Mouse (Mus musculus) lung, embryonic 14.5 days (tissue): Measurements from ENCODE around the gene Gigyf1. TPM values are rescaled to one million over a fixed set of nuclear protein-coding genes. Genes with fewer than 3 reads are reported as not detected.

Source experiments
- ATAC-seq: fragments of 200-750 bp; cut with Nextera tagmentation; 2 replicates; pipeline ENCODE4 v1.8.0; 2017; ENCODE audit warnings: mild to moderate bottlenecking, moderate TSS enrichment, moderate library complexity; ENCODE audit not compliant: insufficient read depth
- DNase-seq: peaks from one replicate; pipeline ENCODE4 v3.0.0-alpha.2; 2015
- H3K27ac ChIP-seq: fragments of 300-500 bp; sonication (generic); 2 replicates; pipeline ENCODE4 v1.5.1; 2014; ENCODE audit warnings: low read depth, mild to moderate bottlenecking, moderate library complexity
- H3K27me3 ChIP-seq: fragments of 300-500 bp; sonication (generic); 2 replicates; pipeline ENCODE4 v1.6.1; 2014; ENCODE audit warnings: low read length, control low read depth; ENCODE audit not compliant: insufficient read depth
- H3K36me3 ChIP-seq: fragments of 300-500 bp; sonication (generic); 2 replicates; pipeline ENCODE4 v1.6.1; 2014; ENCODE audit warnings: control low read depth; ENCODE audit not compliant: insufficient read depth
- H3K4me1 ChIP-seq: fragments of 300-500 bp; sonication (generic); 2 replicates; pipeline ENCODE4 v1.6.1; 2014; ENCODE audit warnings: antibody characterized with exemption, control low read depth; ENCODE audit not compliant: insufficient read depth
- H3K4me2 ChIP-seq: fragments of 300-500 bp; sonication (generic); 2 replicates; pipeline ENCODE4 v1.6.1; 2014; ENCODE audit warnings: mild to moderate bottlenecking
- H3K4me3 ChIP-seq: fragments of 300-500 bp; sonication (generic); 2 replicates; pipeline ENCODE4 v1.5.1; 2014; ENCODE audit warnings: low read depth, low read length
- H3K9ac ChIP-seq: fragments of 300-500 bp; sonication (generic); 2 replicates; pipeline ENCODE4 v1.6.1; 2014
- H3K9me3 ChIP-seq: fragments of 300-500 bp; sonication (generic); 2 replicates; pipeline ENCODE4 v1.6.1; 2016; ENCODE audit warnings: low read depth, low read length, control low read depth
- CTCF ChIP-seq: IDR thresholded peaks from 2 replicates; pipeline ENCODE4 v1.5.1; 2016; ENCODE audit warnings: antibody characterized with exemption, low read depth
- WGBS: fragments of 180-500 bp; shearing (Covaris S2); extraction: QIAGEN DNeasy Blood & Tissue Kit; methylation state at CpG from one replicate; pipeline ENCODE4 v1.1.7; 2014; 5-methylcytosine and 5-hydroxymethylcytosine counted together
- microRNA-seq: library from miRNA; unstranded; fragments of <30 nt; microRNA quantifications from one replicate; pipeline ENCODE4, GENCODE M21; 2016; ENCODE audit warnings: borderline number of aligned reads
- polyA plus RNA-seq: library from polyadenylated mRNA; unstranded; fragments of >200 nt; fragmentation: Nextera tagmentation; extraction: Ambion mirVana; gene quantifications from 2 replicates; pipeline ENCODE4 v1.2.1, GENCODE M21; 2014

Gene Gigyf1
- polyA plus RNA-seq, 1 experiment from 2014 or later: 11.1 TPM

GRCm38 (mm10) chr5:137574470-137574901 lies 56.1 kb downstream of the Gigyf1 start:
- WGBS: 11% methylated on average over 27 of the region's 27 CpGs
- 0 out of 2 replicates have a peak overlapping the region, but pooled peaks have one; percentile 20 for H3K9ac ChIP-seq
- peaks cover 3% of the 10 kb centered on the region; the same call in 1 of the 2 replicates for H3K4me1 ChIP-seq
- no peaks in the 10 kb centered on the region for H3K9me3 ChIP-seq
- peak overlapping the region; percentile 20; the same call in 1 of the 2 replicates for H3K4me3 ChIP-seq
- no peaks in the 10 kb centered on the region for H3K36me3 ChIP-seq
- peak overlapping the region; percentile 53 for H3K4me2 ChIP-seq
- DNase-seq: peak; percentile 42
- peaks cover 5% of the 10 kb centered on the region; the same call in 1 of the 2 replicates for H3K27me3 ChIP-seq
- H3K27ac ChIP-seq: no peak overlapping the region
- peak; percentile 33 for TF ChIP-seq CTCF
- ATAC-seq: peak; percentile 41; the same call in 1 of the 2 replicates

Small RNAs within 50 kb of the gene (microRNA-seq; reads per million reads assigned to microRNA genes)
- 0.71 reads per million for gene Mir6418

Other genes with a start within 250 kb of the Gigyf1 start
- 0.93 and 1.3 TPM in 2 replicates for gene Ache, start 231.0 kb upstream of the Gigyf1 start, polyA plus RNA-seq
- gene Ufsp1, start 223.9 kb upstream of the Gigyf1 start, polyA plus RNA-seq: 4.4 and 4.6 TPM in 2 replicates
- 137 and 141 TPM in 2 replicates for gene Srrt, start 210.9 kb upstream of the Gigyf1 start, polyA plus RNA-seq
- gene Trip6, start 204.1 kb upstream of the Gigyf1 start, polyA plus RNA-seq: 87.1 and 89.3 TPM in 2 replicates
- 9.7 and 10.2 TPM in 2 replicates for gene Slc12a9, start 185.0 kb upstream of the Gigyf1 start, polyA plus RNA-seq
- 68.6 and 78.0 TPM in 2 replicates for gene Ephb4, start 168.4 kb upstream of the Gigyf1 start, polyA plus RNA-seq
- gene Zan, start 41.5 kb upstream of the Gigyf1 start, polyA plus RNA-seq: 0.18 and 0.24 TPM in 2 replicates
- gene Pop7, start 16.0 kb upstream of the Gigyf1 start, polyA plus RNA-seq: 54.3 and 58.4 TPM in 2 replicates
- 0.37 and 0.38 TPM in 2 replicates for gene Epo, start 14.7 kb downstream of the Gigyf1 start, polyA plus RNA-seq
- 411 and 440 TPM in 2 replicates for gene Gnb2, start 15.0 kb downstream of the Gigyf1 start, polyA plus RNA-seq
- gene Actl6b, start 35.0 kb downstream of the Gigyf1 start, polyA plus RNA-seq: 0.26 TPM in 1 of 2 replicates, not detected in the other
- gene Tfr2, start 51.3 kb downstream of the Gigyf1 start, polyA plus RNA-seq: 0.31 and 0.47 TPM in 2 replicates
- gene Mospd3, start 82.5 kb downstream of the Gigyf1 start, polyA plus RNA-seq: 33.9 and 37.8 TPM in 2 replicates
- gene Pcolce, start 95.2 kb downstream of the Gigyf1 start, polyA plus RNA-seq: 130 and 148 TPM in 2 replicates
- 0.19 TPM in 1 of 2 replicates, not detected in the other for gene Fbxo24, start 110.5 kb downstream of the Gigyf1 start, polyA plus RNA-seq
- 32.1 and 40.5 TPM in 2 replicates for gene Lrch4, start 110.6 kb downstream of the Gigyf1 start, polyA plus RNA-seq
- gene Gm20605, start 110.6 kb downstream of the Gigyf1 start, polyA plus RNA-seq: 9.2 and 11.7 TPM in 2 replicates
- 6.4 and 8.1 TPM in 2 replicates for gene Sap25, start 122.8 kb downstream of the Gigyf1 start, polyA plus RNA-seq
- 0.08 TPM in 1 of 2 replicates, not detected in the other for gene Irs3, start 127.2 kb downstream of the Gigyf1 start, polyA plus RNA-seq
- 10.9 and 12.2 TPM in 2 replicates for gene Agfg2, start 166.2 kb downstream of the Gigyf1 start, polyA plus RNA-seq
- 0.91 and 0.93 TPM in 2 replicates for gene Nyap1, start 223.1 kb downstream of the Gigyf1 start, polyA plus RNA-seq
- 127 TPM in 2 replicates for gene Tsc22d4, start 227.2 kb downstream of the Gigyf1 start, polyA plus RNA-seq